Mouse (Mus musculus) lung, embryonic 16.5 days (tissue): ENCODE results near the gene AI854703. TPM values are rescaled to one million over a fixed set of nuclear protein-coding genes. Genes with fewer than 3 reads are reported as not detected.

ENCODE experiments used
- ATAC-seq: fragments of 200-750 bp; cut with Nextera tagmentation; 2 replicates; pipeline ENCODE4 v1.8.0; 2017; ENCODE audit warnings: low read depth, mild to moderate bottlenecking, moderate library complexity
- H3K27ac ChIP-seq: fragments of 300-500 bp; sonication (generic); 2 replicates; pipeline ENCODE4 v1.5.1; 2014; ENCODE audit warnings: mild to moderate bottlenecking, control low read depth, low read length
- H3K27me3 ChIP-seq: fragments of 300-500 bp; sonication (generic); 2 replicates; pipeline ENCODE4 v1.6.1; 2014; ENCODE audit warnings: low read depth, low read length, mixed read lengths; ENCODE audit not compliant: control insufficient read depth, insufficient read depth
- H3K36me3 ChIP-seq: fragments of 300-500 bp; sonication (generic); 2 replicates; pipeline ENCODE4 v1.6.1; 2014; ENCODE audit warnings: low read length; ENCODE audit not compliant: control insufficient read depth, insufficient read depth
- H3K4me1 ChIP-seq: fragments of 300-500 bp; sonication (generic); replicated peaks from 2 replicates; pipeline ENCODE4 v1.6.1; 2014; ENCODE audit warnings: low read length, mixed read lengths; ENCODE audit not compliant: control insufficient read depth, insufficient read depth
- H3K4me2 ChIP-seq: fragments of 300-500 bp; sonication (generic); 2 replicates; pipeline ENCODE4 v1.6.1; 2014; ENCODE audit warnings: low read depth, low read length, control low read depth
- H3K4me3 ChIP-seq: fragments of 300-500 bp; sonication (generic); 2 replicates; pipeline ENCODE4 v1.5.1; 2014; ENCODE audit warnings: mild to moderate bottlenecking, low read length, control low read depth
- H3K9ac ChIP-seq: fragments of 300-500 bp; sonication (generic); 2 replicates; pipeline ENCODE4 v1.6.1; 2014; ENCODE audit warnings: low read length, control low read depth
- H3K9me3 ChIP-seq: fragments of 300-500 bp; sonication (generic); 2 replicates; pipeline ENCODE4 v1.6.1; 2016; ENCODE audit warnings: low read length; ENCODE audit not compliant: control insufficient read depth
- WGBS: fragments of 180-500 bp; shearing (Covaris S2); extraction: QIAGEN DNeasy Blood & Tissue Kit; methylation state at CpG from one replicate; pipeline ENCODE4 v1.1.7; 2014; 5-methylcytosine and 5-hydroxymethylcytosine counted together
- polyA plus RNA-seq: library from polyadenylated mRNA; unstranded; fragments of >200 nt; fragmentation: Nextera tagmentation; extraction: Ambion mirVana; gene quantifications from 2 replicates; pipeline ENCODE4 v1.2.1, GENCODE M21; 2015

Gene AI854703
- polyA plus RNA-seq, 1 experiment from 2014 or later = 0.41 TPM

GRCm38 (mm10) chr6:48665471-48665870 lies 38.9 kb downstream of the AI854703 start:
- H3K27ac ChIP-seq = no peak overlapping the region
- no peak for ATAC-seq
- no peak overlapping the region for H3K4me2 ChIP-seq

GRCm38 (mm10) chr6:48666159-48666586 lies 39.6 kb downstream of the AI854703 start:
- H3K4me3 ChIP-seq = no peak overlapping the region

More at GRCm38 (mm10) chr6:48665471-48665870, 38.9 kb downstream of the AI854703 start:
- no peaks in the 10 kb centered on the region for H3K9me3 ChIP-seq
- no peak overlapping the region for H3K9ac ChIP-seq
- 0 out of 2 replicates have a peak, but pooled peaks cover 2% of the 10 kb centered on the region for H3K4me1 ChIP-seq
- no peaks in the 10 kb centered on the region for H3K36me3 ChIP-seq
- no peaks in the 10 kb centered on the region for H3K27me3 ChIP-seq
- 92% methylated on average over 9 of the region's 9 CpGs for WGBS
- no peak overlapping the region for H3K4me3 ChIP-seq

GRCm38 (mm10) chr6:48668022-48668421 lies 41.5 kb downstream of the AI854703 start:
- Histone ChIP-seq H3K9me3 (no peaks in the 10 kb centered on the region), H3K4me1 (0 out of 2 replicates have a peak, but pooled peaks cover 2% of the 10 kb centered on the region), H3K4me2 (no peak overlapping the region), H3K9ac (no peak overlapping the region), H3K27ac (no peak overlapping the region), H3K27me3 (no peaks in the 10 kb centered on the region), H3K4me3 (no peak overlapping the region), H3K36me3 (no peaks in the 10 kb centered on the region)
- ATAC-seq = no peak

More at GRCm38 (mm10) chr6:48666159-48666586, 39.6 kb downstream of the AI854703 start:
- Histone ChIP-seq H3K27ac (no peak overlapping the region), H3K4me2 (no peak overlapping the region), H3K9me3 (no peaks in the 10 kb centered on the region), H3K4me1 (0 out of 2 replicates have a peak, but pooled peaks cover 2% of the 10 kb centered on the region), H3K27me3 (no peaks in the 10 kb centered on the region), H3K36me3 (no peaks in the 10 kb centered on the region), H3K9ac (no peak overlapping the region)
- ATAC-seq = no peak
- WGBS = 26% methylated on average over 7 of the region's 7 CpGs

- no peaks in the 10 kb centered on the region for H3K27me3 ChIP-seq
- 44% methylated on average over 2 of the region's 2 CpGs for WGBS
- no peak overlapping the region for H3K4me2 ChIP-seq
- no peak overlapping the region for H3K27ac ChIP-seq
- H3K36me3 ChIP-seq = no peaks in the 10 kb centered on the region
- no peaks in the 10 kb centered on the region for H3K9me3 ChIP-seq
- no peak overlapping the region for H3K9ac ChIP-seq
- no peak for ATAC-seq
- no peak overlapping the region for H3K4me3 ChIP-seq
- 0 out of 2 replicates have a peak, but pooled peaks cover 2% of the 10 kb centered on the region for H3K4me1 ChIP-seq
Observed at GRCm38 (mm10) chr6:48669446-48669969, 42.9 kb downstream of the AI854703 start.

GRCm38 (mm10) chr6:48674291-48675058 lies 47.9 kb downstream of the AI854703 start:
- 91% methylated on average over 9 of the region's 9 CpGs for WGBS
- H3K36me3 ChIP-seq = 0 out of 2 replicates have a peak, but pooled peaks cover 2% of the 10 kb centered on the region
- ATAC-seq = no peak

GRCm38 (mm10) chr6:48675400-48675930 lies 48.9 kb downstream of the AI854703 start:
- Histone ChIP-seq H3K27me3 (no peaks in the 10 kb centered on the region), H3K4me2 (peak overlapping the region; percentile 50), H3K9ac (peak overlapping the region; percentile 58), H3K36me3 (0 out of 2 replicates have a peak, but pooled peaks cover 2% of the 10 kb centered on the region), H3K4me1 (no peaks in the 10 kb centered on the region), H3K27ac (no peak overlapping the region), H3K9me3 (no peaks in the 10 kb centered on the region), H3K4me3 (peak overlapping the region; percentile 46)
- 0 out of 2 replicates have a peak, but pooled peaks have one; percentile 10 for ATAC-seq
- 41% methylated on average over 10 of the region's 10 CpGs for WGBS

More at GRCm38 (mm10) chr6:48674291-48675058, 47.9 kb downstream of the AI854703 start:
- H3K4me3 ChIP-seq = no peak overlapping the region
- H3K9me3 ChIP-seq = no peaks in the 10 kb centered on the region
- no peak overlapping the region for H3K9ac ChIP-seq
- no peak overlapping the region for H3K27ac ChIP-seq
- H3K4me1 ChIP-seq = no peaks in the 10 kb centered on the region
- H3K27me3 ChIP-seq = no peaks in the 10 kb centered on the region
- no peak overlapping the region for H3K4me2 ChIP-seq

GRCm38 (mm10) chr6:48675931-48676859 lies 49.6 kb downstream of the AI854703 start, which contains the start of gene Gimap9:
Gene Gimap9 (plus strand): TSS chr6:48676129.
- H3K9me3 ChIP-seq = no peaks in the 10 kb centered on the region
- WGBS = 26% methylated on average over 12 of the region's 13 CpGs
- peak within 1 kb of the TSS; percentile 52; the same call in 1 of the 2 replicates for H3K27ac ChIP-seq
- peak; percentile 60 for ATAC-seq
- H3K27me3 ChIP-seq = no peaks in the 10 kb centered on the region
- H3K9ac ChIP-seq = peak within 1 kb of the TSS; percentile 58
- H3K36me3 ChIP-seq = 0 out of 2 replicates have a peak, but pooled peaks cover 2% of the 10 kb centered on the region
- H3K4me1 ChIP-seq = no peaks in the 10 kb centered on the region
- H3K4me3 ChIP-seq = peak within 1 kb of the TSS; percentile 46
- H3K4me2 ChIP-seq = peak within 1 kb of the TSS; percentile 50

- Histone ChIP-seq H3K9ac (no peak overlapping the region), H3K4me3 (peak overlapping the region; percentile 16; the same call in 1 of the 2 replicates), H3K4me2 (peak overlapping the region; percentile 50), H3K36me3 (0 out of 2 replicates have a peak, but pooled peaks cover 2% of the 10 kb centered on the region), H3K27me3 (no peaks in the 10 kb centered on the region), H3K9me3 (no peaks in the 10 kb centered on the region), H3K4me1 (no peaks in the 10 kb centered on the region), H3K27ac (no peak overlapping the region)
- WGBS = 79% methylated on average over 5 of the region's 5 CpGs
- ATAC-seq = no peak
Observed at GRCm38 (mm10) chr6:48676860-48677415, 50.4 kb downstream of the AI854703 start.
